Mouse (Mus musculus) liver, embryonic 15.5 days (tissue): ENCODE measurements around the gene Chic1. TPM values are rescaled to one million over a fixed set of nuclear protein-coding genes. Genes with fewer than 3 reads are reported as not detected.

Experiments
- ATAC-seq: fragments of 200-750 bp; cut with Nextera tagmentation; 2 replicates; pipeline ENCODE4 v1.8.0; 2017; ENCODE audit warnings: moderate number of reproducible peaks, mild to moderate bottlenecking, moderate library complexity; ENCODE audit not compliant: insufficient read depth
- H3K27ac ChIP-seq: fragments of 300-500 bp; sonication (generic); replicated peaks from 2 replicates; pipeline ENCODE4 v1.5.1; 2015; ENCODE audit warnings: mild to moderate bottlenecking, inconsistent platforms
- H3K27me3 ChIP-seq: fragments of 300-500 bp; sonication (generic); 2 replicates; pipeline ENCODE4 v1.6.1; 2015; ENCODE audit warnings: mild to moderate bottlenecking, inconsistent platforms
- H3K36me3 ChIP-seq: fragments of 300-500 bp; sonication (generic); replicated peaks from 2 replicates; pipeline ENCODE4 v1.6.1; 2015; ENCODE audit warnings: moderate library complexity, mild to moderate bottlenecking, inconsistent platforms
- H3K4me1 ChIP-seq: fragments of 300-500 bp; sonication (generic); replicated peaks from 2 replicates; pipeline ENCODE4 v1.6.1; 2015; ENCODE audit warnings: inconsistent platforms
- H3K4me2 ChIP-seq: fragments of 300-500 bp; sonication (generic); 2 replicates; pipeline ENCODE4 v1.6.1; 2015; ENCODE audit warnings: moderate library complexity, mild to moderate bottlenecking, inconsistent platforms
- H3K4me3 ChIP-seq: fragments of 300-500 bp; sonication (generic); replicated peaks from 2 replicates; pipeline ENCODE4 v1.5.1; 2015; ENCODE audit warnings: mild to moderate bottlenecking, inconsistent platforms
- H3K9ac ChIP-seq: fragments of 300-500 bp; sonication (generic); 2 replicates; pipeline ENCODE4 v1.6.1; 2015; ENCODE audit warnings: moderate library complexity, mild to moderate bottlenecking, inconsistent platforms
- H3K9me3 ChIP-seq: fragments of 300-500 bp; sonication (generic); replicated peaks from 2 replicates; pipeline ENCODE4 v1.6.1; 2016; ENCODE audit warnings: inconsistent platforms
- WGBS: fragments of 180-500 bp; shearing (Covaris S2); methylation state at CpG from one replicate; pipeline ENCODE4 v1.1.7; 2015; ENCODE audit warnings: mixed read lengths; ENCODE audit not compliant: insufficient replicate concordance; 5-methylcytosine and 5-hydroxymethylcytosine counted together
- polyA plus RNA-seq: library from polyadenylated mRNA; unstranded; fragments of >200 nt; fragmentation: Nextera tagmentation; extraction: Ambion mirVana; gene quantifications from 2 replicates; pipeline ENCODE4 v1.2.1, GENCODE M21; 2015

The Chic1 gene
- polyA plus RNA-seq, 1 experiment from 2014 or later, result 0.31 TPM

DNA sequence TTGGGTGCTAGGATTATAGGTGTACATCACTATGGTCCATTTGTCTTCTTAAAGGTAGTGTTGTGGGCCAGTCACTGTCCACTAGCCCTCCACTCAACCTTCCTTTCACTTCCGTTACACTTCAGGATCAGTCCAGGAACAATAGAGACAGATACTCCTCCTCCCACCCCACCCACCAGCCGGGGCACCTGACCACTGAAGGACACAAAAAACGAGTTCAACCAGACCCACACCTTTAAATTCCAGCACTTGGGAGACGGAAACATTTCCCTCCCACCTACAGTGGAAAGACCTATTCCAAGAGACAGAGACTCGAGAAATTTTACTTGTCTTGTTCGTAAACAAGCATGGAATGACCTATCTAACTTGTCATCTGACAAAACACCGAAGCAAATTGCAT, 76.0 kb downstream of the Chic1 start:
- ATAC-seq, result no peak
- 55% methylated on average over 7 of the region's 7 CpGs for WGBS

GRCm38 (mm10) chrX:103438023-103438422, 81.7 kb downstream of the Chic1 start:
- no peak for ATAC-seq
- no peak overlapping the region for H3K9ac ChIP-seq

More for the DNA sequence above, 76.0 kb downstream of the Chic1 start:
- Histone ChIP-seq H3K4me2 (no peak overlapping the region), H3K9ac (no peak overlapping the region), H3K27ac (no peak overlapping the region), H3K36me3 (no peaks in the 10 kb centered on the region), H3K4me1 (no peaks in the 10 kb centered on the region), H3K4me3 (no peak overlapping the region), H3K27me3 (peaks cover 43% of the 10 kb centered on the region), H3K9me3 (no peaks in the 10 kb centered on the region)

GRCm38 (mm10) chrX:103440803-103441202, 84.5 kb downstream of the Chic1 start:
- 0% methylated on average over 1 of the region's 1 CpGs for WGBS
- no peak overlapping the region for H3K9ac ChIP-seq
- no peak overlapping the region for H3K4me3 ChIP-seq
- peaks cover 45% of the 10 kb centered on the region for H3K27me3 ChIP-seq
- no peaks in the 10 kb centered on the region for H3K9me3 ChIP-seq
- H3K36me3 ChIP-seq, result no peaks in the 10 kb centered on the region
- H3K4me2 ChIP-seq, result no peak overlapping the region
- no peaks in the 10 kb centered on the region for H3K4me1 ChIP-seq
- no peak overlapping the region for H3K27ac ChIP-seq
- ATAC-seq, result no peak

More at GRCm38 (mm10) chrX:103438023-103438422, 81.7 kb downstream of the Chic1 start:
- Histone ChIP-seq H3K9me3 (no peaks in the 10 kb centered on the region), H3K4me1 (no peaks in the 10 kb centered on the region), H3K4me2 (no peak overlapping the region), H3K27me3 (peaks cover 48% of the 10 kb centered on the region), H3K27ac (no peak overlapping the region), H3K36me3 (no peaks in the 10 kb centered on the region), H3K4me3 (no peak overlapping the region)
- 19% methylated on average over 9 of the region's 9 CpGs for WGBS

DNA sequence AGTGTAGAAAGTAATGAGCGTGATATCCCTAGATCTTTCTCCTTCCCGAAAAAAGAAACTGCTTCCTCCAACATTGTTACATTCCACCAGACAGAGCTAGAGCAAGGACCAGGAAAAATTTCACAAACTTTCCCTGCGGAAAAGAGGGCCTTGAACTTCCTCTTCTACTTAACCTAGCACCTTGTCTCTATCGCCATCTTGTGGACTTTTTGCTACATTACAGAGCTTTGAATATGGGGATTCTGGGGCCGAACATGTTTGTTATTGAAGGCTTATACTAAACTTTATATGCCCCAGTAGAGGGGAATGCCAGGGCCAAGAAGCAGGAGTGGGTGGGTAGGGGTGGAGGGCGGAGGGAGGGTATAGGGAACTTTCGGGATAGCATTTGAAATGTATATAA, 87.5 kb downstream of the Chic1 start:
- no peaks in the 10 kb centered on the region for H3K36me3 ChIP-seq
- H3K27ac ChIP-seq, result no peak overlapping the region
- H3K4me3 ChIP-seq, result no peak overlapping the region
- H3K4me1 ChIP-seq, result no peaks in the 10 kb centered on the region
- WGBS, result 20% methylated on average over 7 of the region's 7 CpGs
- H3K4me2 ChIP-seq, result no peak overlapping the region
- no peaks in the 10 kb centered on the region for H3K9me3 ChIP-seq
- H3K27me3 ChIP-seq, result peaks cover 45% of the 10 kb centered on the region
- no peak overlapping the region for H3K9ac ChIP-seq
- ATAC-seq, result no peak

Other genes starting within 250 kb of the Chic1 start
- gene Nap1l2, start 169.8 kb upstream of the Chic1 start, polyA plus RNA-seq, result not detected in 2 replicates
- gene Cdx4, start 35.1 kb upstream of the Chic1 start, polyA plus RNA-seq, result not detected in 2 replicates
- gene Tsx, start 58.0 kb downstream of the Chic1 start, polyA plus RNA-seq, result not detected in 2 replicates
- gene Gm26992, start 65.5 kb downstream of the Chic1 start, polyA plus RNA-seq, result not detected in 2 replicates